Mouse (Mus musculus): Measurements from ENCODE around the gene Lpar6.

GRCm38 (mm10) chr14:73237848-73238321 is at the start of gene Lpar6:
- no peak for TF ChIP-seq EP300 (IDR thresholded peaks at IDR 0.05; ENCODE audit: insufficient read depth, low read depth, low read length)
- no peak for TF ChIP-seq CTCF (IDR thresholded peaks at IDR 0.05; ENCODE audit: low read depth, low read length)

All from ES-Bruce4 (cell line).